Mouse (Mus musculus) kidney, adult 11 months (tissue): ENCODE measurements around the gene Slfn8.
A peak's percentile ranks its signal among the peaks of the same experiment; 100 is the strongest.
"Not testable (repeated sequence)": the region's sequence is repeated elsewhere in the genome, so short reads cannot be mapped to it uniquely, and the experiment has no call there.

Source experiments
- DNase-seq: peaks from one replicate; pipeline ENCODE4 v3.0.0; 2022

Slfn8 gene

DNA sequence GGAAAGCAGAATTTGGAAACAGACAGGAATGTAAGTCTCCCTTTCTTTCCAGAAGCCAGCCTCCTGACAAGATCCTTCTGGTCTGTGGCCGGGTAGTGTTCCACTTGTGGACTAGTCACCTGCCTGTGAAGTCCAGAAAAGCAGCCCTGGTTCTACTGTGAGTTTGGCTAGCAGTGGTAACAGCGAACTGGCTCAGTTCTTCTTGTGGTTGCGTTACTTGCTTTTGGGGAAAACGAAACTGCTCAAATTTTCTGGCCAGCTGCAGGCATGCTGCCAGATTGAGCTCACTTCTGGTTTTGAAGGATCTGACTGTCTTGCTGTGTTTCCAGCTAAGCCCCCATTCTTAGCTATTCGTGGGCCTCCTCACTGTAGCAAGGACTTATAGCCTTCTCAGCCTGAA lies at the start of gene Slfn8:
Gene Slfn8 (minus strand): TSS at position 190 of the 400 bp plus-strand sequence.
- no peak for DNase-seq

DNA sequence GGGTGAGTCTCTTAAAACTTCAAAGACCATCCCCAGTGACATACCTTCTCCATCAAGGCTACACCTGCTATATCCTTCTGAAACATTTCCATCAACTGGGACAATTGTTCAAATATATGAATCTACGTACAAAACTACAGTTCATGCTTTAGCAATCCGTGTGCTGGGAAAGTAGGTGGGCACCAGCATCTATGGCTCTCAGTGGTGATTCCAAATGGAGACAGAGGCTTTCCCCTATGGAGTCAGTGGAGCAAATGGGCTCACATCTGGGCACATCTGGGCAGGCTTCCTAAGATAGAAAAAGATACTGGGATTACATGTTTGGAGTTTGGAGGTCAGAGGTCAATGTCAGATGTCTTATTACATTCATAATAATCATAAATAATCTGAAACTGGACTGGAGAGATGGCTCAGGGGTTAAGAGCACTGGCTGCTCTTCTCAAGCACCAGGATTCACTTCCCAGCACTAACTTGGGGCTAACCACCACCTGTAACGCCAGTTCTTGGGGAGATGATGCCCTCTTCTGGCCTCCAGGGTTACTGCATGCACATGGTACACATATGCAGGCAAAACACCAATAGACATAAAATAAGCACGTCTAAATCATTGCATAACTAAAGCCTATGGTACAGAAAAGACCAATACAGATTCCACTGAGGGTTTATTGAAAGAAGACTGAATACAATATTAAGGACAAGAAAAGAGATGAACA lies 47.5 kb upstream of the Slfn8 start:
- DNase-seq: no peak

DNA sequence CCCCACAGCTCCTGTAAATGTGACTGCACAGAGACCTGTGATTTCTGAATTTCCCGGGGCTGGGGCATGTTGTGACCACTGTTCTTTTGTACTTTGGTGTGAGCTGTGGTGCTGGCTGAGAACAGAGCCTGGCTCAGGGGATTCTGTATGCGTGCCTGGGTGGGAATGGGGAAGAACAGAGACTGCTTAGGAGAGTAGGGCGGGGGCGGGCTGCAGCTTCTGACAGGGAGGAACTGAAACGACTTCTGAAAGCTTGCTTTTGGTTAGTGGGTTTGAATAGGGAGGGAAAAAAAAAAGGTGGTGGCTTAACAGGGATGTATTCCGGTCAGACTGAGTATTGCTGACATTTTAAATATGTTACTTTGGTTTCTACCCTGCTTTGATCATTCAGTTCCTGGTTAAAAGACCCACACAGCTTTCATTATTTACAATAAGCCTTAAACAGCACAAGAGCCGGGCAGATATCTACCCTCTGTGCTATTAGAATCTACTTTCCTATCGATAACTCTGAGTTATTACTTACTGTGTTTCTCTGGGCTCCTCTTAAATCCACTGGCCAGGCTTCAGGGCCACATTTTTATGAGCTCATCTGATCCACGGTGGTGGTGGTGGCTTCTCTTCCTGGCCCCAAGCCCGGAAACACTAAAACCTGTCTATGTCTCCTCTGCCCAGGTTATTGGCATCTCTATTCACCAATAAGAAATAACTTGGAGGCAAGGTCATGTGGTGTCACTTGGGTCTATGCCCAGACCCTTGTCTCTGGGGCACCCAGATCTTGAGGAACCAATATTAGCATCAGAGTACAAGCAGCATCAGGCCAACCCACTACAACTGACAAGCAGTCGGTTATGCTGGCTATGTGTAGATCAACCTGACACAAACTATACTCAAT lies 46.3 kb upstream of the Slfn8 start:
- peak; percentile 20 for DNase-seq

DNA sequence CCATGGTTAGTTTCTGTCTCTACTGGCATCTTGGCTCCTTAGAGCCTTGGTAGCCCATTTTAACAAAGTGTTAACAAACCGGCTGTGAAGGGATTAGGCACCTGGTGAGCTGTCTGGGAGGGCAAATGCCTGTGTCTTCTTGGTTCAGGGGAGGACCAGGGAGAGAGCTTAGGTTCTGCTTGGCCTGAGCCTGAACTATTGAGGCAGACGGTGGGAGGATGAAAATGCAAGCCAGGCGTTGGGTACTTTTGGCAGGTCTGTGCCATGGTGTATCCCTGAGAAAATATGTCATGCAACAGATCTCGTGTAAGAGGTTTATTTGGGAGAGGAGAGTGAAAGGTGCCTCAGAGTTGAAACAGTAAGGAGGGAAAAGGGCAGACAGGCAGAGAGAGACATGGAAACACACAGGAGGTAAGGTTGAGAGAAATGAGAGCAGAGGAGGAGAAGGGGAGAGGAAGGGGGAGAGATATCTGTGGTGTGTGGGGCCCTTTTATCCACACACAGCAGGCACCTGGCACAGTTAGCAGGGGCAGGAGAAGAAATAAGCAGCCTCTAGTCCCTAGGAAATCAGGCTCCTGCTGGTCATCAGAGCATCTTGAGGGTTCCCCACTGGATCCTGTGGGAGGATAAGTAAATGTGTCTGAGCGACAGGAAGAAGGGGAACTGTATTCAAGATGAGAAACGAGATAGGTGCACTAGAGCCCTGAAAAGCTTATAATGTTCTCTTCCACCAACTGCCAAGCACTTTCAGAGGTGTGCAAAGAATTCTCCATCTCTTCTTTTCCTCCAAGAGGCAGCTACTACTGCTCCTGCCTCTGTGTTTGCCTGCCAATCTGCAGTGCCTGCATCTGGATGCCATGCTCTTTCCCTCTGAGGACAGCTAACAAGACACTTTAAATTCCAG lies 45.1 kb upstream of the Slfn8 start:
- DNase-seq: no peak

DNA sequence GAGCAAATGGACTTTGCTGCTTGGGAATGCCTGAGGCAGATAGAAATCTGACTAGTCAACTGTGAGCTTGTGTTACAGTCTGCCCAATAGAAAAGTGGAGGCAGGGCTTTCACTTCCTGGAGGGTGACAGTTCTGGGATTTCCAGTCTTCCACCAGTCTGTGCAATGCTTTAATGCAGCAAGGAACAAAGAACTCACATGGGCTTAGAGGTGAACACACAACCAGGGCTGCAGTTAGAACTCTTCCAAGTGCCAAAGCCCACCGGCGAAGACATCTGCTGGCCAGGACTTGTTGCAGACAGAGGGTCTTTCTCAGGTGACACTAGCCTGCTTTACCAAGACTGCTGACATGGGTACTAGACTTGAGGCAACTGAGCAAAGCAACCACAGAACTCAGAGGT lies 44.3 kb upstream of the Slfn8 start, which contains the start of gene Slfn2:
Gene Slfn2 (plus strand): TSS at position 167 of the 400 bp plus-strand sequence.
- DNase-seq: no peak

DNA sequence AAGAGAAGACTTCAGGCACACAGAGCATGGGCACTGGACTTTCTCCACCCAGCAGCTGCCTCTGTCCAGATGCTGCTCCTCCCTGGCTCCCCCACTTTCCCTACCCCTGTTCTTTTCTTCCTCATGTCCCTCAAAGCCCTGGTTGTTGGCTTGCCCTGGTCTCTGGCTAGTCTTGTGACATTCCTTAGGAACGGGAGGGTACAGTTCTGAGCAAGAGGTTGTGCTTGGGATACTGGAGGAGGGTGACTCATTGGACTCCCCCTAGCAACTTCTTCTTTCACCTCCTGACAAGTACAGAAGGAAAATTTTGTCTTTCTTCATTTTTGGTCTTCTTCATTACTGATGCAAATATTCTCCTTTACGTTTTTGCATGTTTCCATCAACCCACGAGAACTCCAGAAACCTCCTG lies 43.3 kb upstream of the Slfn8 start:
- no peak for DNase-seq

DNA sequence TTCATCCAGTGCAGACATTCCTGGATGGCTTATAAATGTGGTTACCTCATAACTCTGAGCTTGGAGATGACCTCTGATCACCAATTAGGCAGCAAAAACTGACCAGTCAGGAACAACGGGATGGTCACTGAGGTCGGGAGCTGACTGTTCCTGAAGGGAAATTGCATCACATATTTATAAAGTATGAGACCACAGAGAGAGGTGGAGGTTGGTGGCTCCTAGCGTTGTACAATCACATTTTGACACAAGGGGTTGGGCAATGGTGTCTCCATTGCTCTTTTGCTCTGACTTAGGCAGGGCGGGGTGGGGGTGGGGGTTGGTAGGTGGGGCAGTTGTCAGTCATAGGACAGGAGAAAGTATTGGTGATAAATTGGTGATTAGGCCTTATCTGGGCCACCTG lies 42.5 kb upstream of the Slfn8 start:
- no peak for DNase-seq

DNA sequence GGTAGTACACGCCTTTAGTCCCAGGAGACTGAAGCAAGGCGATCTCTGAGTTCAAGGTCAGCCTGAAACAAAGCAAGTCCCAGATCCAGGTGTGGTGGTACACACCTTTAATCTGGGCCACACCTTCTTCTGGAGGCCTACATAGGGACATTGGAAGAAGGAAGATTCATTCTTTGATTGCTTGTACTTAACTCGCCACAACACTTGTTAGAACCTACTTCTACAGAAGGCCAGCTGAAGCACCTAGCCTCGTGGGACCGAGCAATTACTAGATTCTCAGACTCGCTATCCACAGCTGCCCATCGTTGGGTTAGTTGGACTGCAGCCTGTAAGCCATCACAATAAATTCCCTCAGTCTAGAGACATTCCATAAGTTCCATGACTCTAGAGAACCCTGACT lies 41.2 kb upstream of the Slfn8 start:
- no peak for DNase-seq

DNA sequence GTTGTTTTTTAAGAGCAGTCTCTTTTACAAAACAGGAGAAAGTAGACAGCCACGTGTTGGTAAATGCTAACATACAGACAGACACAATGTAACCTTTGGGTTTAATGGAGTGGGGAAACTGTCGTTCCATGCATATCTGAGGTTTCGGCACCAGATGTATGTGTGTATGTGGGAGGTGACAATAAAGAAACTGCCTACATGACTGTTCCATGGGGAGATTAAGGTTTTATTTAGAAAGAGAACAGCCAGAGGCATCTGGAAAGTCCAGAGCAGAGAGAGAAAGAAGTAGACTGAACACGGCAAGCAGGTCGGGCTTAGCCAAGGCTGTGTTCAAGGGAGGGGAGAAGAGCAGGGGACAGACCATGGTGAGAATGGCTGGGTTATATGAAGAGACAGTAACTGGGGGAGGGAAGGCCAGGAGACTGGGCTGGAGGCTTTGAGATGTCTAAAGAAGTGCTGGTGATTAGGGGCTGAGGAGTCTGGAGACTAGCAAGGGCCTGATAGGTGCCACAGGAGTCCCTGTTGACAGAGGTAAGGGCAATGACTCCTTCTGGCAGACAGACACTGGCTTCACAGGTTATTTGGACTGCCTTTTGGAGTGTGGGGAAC lies 39.9 kb upstream of the Slfn8 start:
- no peak for DNase-seq

DNA sequence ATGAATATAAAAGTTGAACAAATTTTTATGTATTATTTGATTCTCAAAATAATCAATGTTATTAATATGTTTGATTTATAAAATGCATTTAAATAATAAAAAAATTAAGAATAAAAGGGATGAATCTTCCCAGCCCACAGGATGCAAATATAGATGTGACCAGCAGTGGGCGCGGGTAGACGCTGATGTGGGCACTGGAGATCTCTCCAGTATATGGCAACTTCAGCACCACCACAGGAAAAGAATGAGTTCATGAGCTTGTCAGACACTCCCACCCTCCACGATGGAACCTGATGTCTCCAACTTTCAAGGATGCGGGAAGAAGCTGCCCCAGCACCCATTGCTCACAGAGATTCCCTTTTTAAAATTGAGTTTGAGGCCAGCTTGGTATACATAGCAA lies 37.3 kb upstream of the Slfn8 start:
- DNase-seq: no peak

DNA sequence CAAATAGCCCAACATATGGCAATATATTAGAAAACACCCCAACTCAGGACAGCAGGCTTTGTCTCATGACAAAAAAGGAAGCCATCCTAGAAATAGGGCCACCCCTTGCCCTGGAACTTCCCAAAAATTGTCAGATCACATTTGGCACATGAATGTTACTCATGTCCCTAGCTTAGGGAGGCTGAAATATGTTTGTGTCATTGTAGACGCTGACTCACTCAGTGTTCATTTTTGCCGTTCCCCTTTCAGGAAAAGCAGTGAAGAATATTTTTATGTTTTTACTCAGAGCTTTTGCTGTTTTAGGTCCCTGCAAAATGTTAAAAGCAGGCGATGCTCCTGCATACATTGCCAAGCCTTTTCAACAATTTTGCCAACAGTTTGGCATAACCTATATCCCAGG lies 25.0 kb upstream of the Slfn8 start:
- no peak for DNase-seq

DNA sequence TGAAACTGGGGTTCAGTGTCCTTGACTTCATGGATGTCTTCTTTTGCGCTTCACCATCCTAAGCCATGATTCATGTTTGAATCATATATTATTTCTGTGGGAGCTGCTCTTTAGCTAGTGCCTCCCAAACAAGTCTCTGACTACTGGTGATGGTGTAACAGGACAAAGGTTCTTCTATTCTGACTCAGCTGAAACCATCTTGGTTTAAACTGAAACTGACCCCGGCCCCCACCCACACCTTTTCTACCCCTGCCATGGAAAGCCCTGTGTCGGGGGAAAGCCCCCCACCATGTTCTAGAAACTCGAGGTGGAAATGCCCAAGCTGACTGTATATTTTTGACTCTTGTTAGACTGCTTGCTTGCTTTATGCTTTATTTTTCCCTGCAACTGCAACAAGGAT lies 23.3 kb upstream of the Slfn8 start:
- no peak for DNase-seq

DNA sequence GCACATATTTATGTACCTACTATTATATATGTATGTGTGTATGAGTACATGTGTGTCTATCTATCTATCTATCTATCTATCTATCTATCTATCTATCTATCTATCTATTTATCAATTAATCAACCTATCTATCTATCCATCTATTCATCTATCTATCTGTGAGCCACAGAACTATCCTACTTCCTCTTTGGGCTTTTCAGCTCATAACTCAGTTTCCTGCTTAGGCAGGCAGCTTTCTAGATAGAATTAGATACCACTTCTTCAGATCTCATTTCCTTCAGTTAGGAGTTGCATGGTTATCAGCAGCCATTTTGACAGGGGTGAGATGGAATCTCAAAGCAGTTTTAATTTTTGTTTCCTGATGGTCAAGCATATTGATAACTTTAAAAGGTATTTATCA lies 20.4 kb upstream of the Slfn8 start:
- no peak for DNase-seq

DNA sequence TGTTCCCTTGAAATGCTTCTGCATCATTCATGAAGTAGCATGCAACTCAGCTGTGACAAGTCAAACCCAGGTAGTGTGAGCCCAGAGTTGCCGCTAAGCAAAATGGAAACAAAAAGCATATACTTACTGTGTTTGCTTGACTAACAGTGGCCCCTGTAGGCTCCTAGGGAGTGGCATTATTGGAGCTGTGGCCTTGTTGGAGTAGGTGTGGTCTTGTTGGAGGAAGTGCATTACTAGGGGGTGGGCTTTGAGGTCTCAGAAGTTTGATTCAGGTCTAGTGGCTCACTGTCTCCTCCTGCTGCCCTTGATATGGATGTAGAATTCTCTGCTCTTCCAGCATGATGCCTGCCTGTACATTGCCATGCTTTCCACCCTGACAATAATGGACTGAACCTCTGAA lies 19.7 kb upstream of the Slfn8 start:
- DNase-seq: no peak

DNA sequence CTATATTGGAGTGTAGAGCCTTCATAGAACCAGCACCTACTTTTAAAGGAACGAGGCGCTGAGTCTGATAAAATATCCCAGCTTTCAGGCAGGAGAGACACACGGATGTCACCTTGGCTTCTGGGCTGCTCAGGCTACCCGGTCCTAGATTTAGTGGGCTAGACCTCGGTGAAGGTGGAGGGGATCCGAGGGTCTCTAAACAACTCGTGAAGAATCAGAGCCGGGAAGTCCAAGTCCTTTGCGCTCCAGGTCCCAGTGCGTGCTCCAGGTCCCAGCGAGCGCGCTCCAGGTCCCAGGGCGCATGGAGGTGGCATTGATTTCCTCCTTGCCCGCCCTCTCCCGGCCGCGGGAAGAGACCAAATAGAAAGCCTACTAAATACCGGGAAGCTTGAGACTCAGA lies 19.2 kb upstream of the Slfn8 start:
- no peak for DNase-seq

DNA sequence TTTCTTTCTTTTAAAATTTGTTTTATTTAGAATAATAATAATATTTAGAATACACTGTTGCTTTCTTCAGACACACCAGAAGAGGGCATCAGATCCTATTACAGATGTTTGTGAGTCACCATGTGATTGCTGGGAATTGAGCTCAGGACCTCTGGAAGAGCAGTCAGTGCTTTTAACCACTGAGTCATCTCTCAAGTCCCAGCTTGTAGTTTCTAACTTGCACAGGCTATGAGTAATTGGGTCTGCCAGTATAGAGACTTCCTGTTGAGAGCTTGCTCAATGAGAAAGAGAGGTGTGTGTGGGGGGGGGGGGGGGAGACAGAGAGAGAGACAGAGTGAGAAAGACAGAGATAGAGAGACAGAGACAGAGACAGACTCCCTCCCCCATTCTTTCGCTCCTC lies 18.5 kb upstream of the Slfn8 start:
- no peak for DNase-seq

DNA sequence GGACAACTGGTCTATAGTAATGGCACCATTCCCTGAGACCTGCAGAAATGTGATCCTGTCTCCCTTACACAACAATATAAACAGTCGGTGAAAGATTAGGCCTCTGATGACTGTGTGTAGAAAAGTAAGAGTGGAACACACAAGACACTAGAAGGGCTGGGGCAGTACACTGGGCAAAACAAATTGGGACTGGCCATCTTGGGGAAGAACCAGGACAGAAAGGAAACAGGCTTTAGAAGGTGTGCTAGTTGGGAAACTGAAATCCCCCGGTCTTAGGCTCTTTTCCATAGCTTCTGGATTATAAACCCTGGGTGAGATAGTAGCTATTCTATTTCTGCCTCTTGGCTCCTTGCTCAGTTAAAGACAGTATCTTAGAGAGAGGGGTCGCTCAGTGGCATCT lies 18.1 kb upstream of the Slfn8 start:
- DNase-seq: not testable (repeated sequence)

DNA sequence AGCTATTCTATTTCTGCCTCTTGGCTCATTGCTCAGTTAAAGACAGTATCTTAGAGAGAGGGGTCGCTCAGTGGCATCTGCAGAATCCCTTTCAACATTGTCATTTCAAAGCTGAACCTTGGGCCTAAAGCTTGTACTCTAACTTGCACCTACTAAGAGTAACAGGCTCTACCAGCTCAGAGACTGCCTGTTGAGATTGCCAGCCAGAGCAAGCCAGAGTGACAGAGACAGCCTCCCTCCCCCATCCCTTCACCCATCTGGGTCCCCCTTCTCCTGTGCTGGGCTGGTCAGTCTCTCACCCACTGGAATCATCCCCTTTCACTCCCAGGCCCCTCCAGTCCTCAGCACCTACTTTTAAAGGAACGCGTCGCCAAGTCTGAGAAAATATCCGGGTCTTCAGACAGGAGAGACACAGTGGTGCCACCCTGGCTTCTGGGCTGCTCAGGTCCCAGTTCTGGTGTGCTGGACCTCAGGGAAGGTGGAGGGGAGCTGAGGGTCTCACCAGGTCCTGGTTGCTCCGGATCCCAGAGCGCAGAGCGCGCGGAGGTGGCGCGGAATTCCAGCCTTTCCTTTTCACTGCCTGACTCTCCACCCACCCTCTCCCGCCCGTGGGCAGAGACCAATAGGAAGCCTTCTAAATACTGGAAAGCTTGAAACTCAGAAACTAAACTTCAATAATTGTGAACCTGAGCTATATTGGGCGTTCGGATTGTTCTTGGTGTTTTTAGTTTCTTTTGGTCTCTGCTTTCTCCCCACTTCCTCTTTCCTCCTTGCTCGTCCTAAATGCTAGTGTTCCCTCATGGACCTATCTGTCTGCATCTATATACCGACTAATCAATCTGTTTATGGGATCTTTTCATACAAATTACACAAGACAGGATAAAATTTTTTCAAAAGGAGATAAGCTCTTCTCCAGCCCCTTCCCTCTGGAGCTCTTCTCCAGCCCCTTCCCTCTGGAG lies 770 bp downstream of the Slfn8 start:
- not testable (repeated sequence) for DNase-seq

DNA sequence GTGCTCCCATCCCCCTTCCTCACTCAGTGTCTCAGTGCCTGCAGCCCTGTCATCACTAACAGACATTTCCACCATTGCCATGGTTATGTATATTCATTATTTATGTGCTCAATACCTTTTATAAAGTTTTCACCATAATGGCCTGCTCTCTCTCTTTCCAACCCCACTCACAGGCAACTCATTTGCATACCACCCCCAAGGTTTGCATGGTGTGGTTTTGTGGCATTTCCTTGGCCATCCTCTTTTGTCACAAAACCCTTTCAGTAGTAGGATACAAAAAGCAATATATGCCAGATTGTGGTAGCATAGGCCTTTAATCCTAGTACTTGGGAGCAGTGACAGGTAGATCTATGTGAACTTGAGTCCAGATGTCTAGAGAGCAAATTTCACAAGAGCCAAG lies 4.5 kb downstream of the Slfn8 start:
- DNase-seq: no peak

DNA sequence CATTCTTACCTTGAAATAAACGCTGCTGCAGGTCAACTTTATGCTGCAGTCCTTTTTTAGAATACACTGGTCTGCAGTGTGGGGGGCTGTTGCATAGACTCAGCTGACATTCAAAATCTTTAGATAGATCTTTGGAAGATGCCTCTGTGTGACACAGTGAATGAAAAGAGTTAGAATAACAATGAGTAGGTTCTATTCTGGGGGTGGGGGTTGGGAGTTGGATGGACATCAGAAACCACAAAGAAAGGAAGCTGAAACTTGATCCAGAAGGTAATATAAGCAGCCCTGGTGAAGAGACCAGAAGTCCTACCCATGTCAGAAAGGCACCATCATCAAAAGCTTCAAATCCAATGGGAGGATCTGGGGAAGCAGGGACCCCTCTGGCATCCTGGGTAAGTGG lies 7.3 kb downstream of the Slfn8 start:
- no peak for DNase-seq

DNA sequence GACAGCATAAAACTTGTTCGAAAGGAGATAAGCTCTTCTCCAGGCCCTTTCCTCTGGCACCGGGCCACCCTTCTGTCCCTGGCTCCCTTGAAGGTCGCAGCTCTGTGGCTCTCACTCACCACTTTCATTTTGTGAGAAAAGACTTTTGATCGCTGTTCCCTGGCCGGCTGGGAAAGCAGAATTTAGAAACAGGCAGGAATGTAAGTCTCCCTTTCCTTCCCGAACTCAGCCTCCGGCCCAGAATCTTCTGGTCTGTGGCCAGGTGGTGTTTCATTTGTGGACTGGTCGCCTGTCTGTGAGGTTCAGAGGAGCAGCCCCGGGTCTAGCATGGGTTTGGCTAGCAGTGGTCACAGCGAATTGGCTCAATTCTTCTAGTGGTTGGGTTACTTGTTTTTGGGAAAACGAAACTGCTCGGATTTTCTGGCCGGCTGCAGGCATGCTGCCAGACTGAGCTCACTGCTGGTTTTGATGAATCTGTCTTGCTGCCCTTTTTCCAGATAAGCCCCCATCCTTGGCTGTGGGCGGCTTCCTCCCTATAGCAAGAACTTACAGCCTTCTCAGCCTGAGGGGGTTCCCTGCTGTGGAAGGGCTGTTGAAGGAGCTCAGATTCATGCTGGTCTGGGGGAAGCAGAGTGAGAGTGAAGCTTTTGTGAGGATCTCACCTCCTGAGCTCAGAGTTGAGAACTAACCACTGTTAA lies 29.0 kb downstream of the Slfn8 start, which contains the start of gene Slfn9:
Gene Slfn9 (minus strand): TSS at position 362 of the 698 bp plus-strand sequence.
- DNase-seq: peak; percentile 11
